Mouse (Mus musculus) layer of hippocampus, adult 9-10 months (tissue): ENCODE data around the gene Dusp16.

ENCODE experiments used
- DNase-seq: peaks from one replicate; pipeline ENCODE4 v3.0.0; 2022; ENCODE audit warnings: low spot score

Gene Dusp16

DNA sequence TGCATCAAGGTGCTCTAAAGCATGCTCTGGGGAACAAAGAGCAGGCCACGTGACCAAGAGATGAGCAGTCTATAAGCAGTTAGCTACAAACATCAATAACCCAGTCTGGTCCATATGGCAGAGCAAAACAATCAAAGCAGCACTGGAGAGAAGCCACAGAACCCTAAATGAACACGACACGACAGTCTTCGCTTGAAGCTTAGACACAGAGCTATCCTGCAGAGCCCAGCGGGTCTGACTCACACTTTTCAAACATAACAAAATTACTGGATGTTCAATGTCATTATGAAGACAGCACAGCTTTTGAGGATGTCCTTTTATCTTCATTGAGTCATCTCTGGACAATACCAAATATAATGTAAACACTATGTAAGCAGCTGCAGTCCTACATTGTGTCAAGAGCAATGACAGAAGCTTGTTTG lies 58.6 kb downstream of the Dusp16 start:
- no peak for DNase-seq

DNA sequence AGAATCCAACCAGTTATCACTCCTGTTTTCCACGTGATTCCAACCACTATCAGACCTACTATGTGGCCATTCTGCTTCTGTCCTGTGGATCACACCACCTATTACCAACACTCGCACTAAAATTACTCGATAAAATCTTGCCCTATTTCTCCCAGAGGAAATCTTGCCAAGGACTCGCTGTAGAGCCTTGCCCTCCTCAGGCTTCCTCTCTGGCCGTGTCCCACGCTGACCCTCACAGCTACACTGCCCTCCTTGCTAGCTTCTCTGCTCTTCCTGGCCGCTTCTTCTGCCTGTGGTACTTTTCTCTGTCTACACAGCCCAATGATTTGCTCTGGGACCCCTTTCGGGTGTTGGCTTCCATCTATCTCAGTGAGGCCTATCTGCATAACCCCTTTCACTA lies 59.6 kb downstream of the Dusp16 start:
- DNase-seq, result no peak

DNA sequence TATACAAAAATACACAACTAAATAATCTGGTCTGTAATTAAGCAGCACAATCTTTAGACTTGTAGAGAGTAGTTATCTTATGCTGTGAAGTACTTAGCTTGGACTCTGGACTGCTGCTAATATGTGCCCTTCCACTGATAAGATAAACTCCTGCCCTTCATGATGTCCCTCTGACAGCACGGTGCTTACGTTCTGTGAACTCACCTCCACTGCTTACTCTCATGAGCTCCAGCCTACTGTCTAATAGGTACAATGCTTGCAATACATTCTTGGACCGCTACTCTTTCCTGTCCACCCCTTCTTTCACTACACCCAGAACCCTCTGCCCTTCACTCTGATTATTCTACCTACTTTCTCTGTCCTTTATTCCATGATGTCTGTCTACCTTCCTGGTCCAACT lies 61.4 kb downstream of the Dusp16 start:
- no peak for DNase-seq

DNA sequence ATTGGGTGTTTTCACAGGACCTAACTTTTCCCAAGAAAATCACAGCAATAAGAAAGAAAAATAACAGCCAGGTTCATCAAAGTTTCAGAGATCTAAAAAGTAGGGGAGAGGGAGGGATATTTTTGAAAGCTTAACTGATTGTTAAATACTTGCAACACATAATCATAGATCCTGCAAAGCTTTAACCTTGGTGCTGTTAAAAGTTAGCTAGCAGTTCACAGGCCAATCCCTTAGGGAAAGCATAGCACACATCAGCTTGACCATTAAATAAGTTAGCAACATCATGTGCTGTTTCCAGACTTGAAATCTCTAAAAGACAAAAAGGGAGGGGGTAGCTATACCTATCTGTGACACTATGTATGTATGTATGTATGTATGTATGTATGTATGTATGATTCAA lies 67.0 kb downstream of the Dusp16 start:
- DNase-seq, result no peak

DNA sequence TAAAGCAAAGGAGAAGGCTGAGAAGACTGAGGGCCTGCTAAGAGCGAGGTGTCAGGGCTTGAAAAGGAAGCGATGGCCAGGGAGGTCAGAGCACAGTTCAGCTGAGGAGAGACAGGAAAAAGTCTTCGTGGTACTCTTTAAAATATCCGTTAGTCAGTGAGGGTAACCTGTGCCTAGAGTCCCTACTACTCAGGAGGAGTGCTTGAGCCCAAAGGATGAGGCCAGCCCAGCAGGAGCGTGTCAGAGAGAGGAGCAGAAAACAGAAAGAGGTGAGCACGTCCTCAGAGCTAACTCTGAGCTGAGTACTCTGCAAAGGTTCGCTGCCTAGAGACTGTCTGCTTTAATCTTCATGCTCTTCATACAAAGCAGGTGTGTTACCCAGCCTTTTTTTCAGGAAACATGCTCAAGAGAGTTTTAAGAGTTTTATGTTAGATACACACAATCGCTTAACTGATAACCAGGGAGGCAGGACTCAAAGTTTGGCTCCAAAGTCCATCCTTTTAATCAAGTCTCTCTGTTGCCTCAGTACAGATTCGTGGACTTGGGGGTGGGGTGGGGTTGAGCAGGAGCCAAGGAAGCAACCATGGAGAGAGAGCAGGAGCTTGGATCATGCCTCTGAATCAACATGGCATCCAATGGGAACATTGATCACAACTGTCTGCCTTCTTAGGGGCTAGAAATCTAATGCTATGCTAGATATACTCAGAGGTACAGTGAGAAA lies 68.4 kb downstream of the Dusp16 start:
- DNase-seq, result no peak

DNA sequence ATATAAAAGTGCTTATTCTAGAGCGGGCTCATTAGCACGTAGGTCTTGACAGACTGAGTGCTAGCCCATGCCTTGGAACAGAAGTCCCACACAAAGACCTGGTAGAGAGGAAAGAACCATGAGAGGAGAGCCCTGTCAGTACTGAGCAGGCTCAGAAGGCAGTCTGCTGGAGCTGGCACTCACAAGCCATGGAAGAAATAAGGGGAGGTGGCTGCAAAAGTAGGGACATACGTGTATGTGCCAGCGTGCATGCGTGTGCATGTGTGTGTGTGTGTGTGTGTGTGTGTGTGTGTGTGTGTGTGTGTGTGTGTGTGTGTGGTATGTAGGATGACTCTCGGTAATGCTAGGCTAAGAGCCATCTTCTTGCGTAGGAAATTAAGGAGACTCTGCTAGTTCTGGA lies 69.1 kb downstream of the Dusp16 start:
- DNase-seq, result no peak

DNA sequence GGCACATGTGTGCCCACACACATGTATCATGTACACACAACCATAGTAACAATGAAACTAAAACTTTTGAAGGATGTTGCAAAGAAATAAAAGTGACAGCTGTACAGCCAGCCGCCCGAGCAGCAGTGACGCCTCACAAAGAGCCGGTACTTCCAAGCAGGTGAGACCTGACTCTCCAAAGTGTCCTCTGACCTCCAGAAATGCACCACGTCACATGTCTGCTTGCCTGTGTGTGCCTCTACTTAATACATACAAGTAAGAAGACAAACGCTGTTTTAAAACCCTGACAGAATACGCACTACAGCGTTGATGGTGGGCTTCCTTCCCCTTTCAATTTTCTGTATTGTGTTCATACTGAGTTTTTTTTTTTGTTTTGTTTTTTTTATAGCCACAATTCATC lies 69.5 kb downstream of the Dusp16 start:
- DNase-seq, result no peak

DNA sequence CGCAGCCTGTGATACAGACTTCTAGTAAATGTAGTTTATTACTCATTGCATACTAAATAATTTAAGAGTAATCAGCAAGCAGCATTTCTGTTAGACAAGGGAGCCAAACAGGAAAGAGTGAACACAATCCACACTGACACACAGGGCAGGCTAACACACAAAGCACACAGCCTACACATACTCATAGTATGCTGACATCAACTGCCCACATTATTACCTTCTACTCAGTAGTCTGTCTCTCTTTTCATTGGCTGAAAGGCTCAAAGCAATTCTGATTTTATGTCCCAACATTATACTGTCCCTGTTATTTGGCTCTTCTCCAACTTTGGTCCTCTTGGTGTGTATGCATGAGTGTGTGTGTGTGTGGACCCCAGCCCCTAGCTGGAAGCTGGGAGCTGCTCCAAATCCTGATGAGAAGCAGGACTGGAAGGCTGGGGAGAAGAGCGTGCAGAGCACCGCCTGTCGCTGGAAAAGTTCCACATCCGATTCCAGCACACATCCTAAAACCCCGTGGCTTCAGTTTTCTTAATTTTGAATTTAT lies 70.6 kb downstream of the Dusp16 start:
- DNase-seq, result no peak

DNA sequence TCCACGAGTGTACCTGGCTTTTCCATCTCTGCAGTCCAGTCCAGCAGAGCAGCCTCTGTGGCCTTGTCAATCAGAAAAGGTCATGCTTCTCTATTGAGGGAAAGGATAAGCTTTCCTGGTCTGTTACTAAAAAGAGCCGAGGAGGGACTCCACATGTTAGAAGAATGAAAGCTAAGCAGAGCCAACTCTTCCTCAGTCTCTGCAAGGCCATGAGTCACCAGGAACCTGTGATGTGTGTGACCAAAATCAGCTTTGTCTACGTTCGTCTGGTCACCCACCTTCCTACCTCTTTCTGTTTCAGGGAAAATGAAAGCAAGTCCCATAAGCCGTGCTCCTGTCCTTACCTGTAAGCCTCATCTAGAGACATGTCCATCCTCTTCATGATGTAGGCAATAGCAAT lies 72.3 kb downstream of the Dusp16 start:
- no peak for DNase-seq

DNA sequence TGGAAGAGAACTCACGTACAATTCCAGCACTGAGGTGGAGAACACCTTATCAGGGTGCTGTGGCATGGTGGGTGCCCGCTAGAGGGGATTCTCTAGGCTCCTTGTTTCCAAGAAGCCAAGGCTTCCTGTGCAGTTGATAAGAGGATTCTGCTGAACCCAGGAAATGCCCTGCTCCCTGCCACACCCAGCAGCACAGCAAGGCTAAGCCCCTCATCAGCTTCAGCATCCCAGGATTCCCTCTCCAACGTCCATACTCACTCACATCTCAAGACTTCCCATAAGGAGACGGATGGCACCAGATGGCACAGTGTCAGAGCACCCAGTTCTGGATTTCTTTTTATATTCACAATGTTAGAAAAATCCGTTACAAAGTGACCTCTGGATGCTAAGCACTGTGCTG lies 73.3 kb downstream of the Dusp16 start:
- DNase-seq, result no peak

DNA sequence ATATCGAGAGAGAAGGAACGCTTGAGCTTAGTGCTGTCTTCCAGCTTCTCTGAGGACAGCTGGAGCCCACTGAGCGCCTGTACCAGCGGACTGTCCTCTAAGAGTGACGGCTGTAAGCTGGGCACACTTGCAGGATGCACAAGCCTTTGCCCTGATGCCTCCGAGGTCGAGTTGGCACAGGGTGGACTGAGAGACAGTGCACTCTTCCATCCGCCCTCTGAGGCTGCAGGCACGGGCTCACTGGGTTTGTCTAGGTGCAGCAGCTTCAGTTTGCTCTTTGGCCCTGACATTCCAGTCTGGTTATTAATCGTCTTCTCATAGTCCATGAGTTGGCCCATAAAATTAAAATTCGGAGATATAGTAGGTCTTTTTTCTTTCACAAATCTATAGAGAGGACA lies 73.8 kb downstream of the Dusp16 start:
- DNase-seq, result no peak

DNA sequence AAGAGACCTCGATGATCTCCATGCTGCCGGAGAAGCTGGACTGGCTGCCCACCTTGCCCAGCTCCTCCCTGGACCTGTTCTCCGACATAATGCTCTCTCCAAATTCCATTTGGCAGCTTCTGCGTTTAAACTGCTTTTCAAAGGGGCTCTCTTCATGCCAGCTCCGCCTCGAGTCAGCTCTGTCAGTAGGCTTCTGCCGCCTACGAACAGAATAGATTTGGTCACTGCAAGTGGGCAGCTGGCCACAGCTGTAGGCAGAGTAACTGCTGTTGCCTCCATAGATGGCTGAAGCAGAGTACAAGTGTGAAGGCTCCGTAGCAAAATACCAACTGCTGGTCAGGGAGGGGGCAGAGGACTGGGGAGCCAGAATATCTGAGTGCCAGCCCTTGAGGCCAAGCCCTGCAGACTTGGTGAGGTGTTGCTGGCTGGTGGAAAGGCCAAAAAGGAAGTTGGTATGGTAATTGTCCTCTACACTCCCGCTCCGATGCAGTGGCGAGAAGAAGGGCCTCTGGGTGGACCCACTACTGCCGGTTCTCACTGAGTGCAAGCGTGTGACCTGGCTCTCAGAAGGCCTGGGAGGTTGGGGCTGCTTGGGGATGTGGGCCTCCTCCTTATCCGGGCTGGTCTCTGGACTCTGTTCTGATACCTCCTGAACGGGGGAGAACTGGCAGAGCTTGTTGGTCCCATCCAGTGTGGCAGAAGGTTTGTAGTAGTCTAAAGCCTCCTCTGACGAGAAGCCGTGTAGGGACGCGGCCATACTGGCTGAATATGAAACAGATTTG lies 74.3 kb downstream of the Dusp16 start:
- DNase-seq, result no peak

DNA sequence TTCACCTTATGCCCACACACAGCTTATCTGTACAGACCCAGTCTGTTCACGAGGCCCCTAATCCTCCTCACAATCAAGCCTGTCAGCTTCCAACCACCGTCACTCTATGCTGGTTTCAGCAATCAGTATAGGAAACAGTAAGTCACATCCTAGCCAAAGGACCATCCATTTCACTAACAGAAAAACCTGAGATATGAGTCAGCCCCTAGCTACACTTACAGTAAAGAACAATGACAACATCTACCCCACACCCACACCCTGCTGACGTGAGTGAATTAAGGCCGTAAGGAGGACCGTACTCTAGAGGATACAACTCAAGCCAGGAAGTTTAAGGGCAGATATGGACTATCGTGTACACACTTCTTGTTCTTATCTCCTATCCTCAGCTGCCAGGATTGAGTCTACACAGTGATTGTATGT lies 76.2 kb downstream of the Dusp16 start:
- DNase-seq, result no peak

DNA sequence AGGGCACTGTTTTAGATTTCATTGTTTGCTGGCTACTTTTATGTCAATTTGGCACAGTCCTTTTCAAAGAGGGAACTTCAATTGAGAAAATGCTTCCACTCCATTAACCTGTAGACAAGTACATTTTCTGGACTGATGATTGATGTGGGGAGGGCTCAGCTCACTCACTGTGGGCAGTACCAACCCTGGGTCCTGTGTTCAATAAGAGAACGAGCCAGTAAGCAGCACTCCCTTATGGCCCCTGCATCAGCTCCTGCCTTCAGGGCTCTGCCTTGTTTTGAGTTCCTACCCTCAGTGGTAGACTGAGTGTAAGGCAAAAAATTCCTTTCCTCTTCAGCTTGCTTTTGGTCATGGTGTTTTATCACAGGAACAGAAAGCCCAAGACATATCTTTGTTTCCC lies 78.5 kb downstream of the Dusp16 start:
- DNase-seq, result no peak

DNA sequence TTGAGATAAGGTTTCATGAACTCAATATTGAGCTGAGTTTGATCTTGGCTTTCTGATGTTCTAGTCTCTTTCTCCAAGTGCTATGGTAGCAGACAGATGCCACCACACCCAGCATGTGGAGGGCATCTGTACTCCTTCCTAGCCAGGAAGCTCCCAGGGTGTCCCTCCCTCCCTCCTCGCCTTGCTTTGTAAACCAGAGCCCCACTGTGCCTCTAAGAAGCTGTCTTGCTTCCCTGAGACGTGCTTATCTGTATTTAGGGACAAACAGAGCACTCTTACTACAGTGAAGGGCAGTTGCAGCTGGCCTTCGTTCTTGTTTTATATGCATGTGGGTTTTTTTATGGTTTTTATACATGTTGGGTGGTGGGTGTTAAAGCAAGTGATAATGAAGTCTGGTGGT lies 79.1 kb downstream of the Dusp16 start:
- DNase-seq, result no peak

DNA sequence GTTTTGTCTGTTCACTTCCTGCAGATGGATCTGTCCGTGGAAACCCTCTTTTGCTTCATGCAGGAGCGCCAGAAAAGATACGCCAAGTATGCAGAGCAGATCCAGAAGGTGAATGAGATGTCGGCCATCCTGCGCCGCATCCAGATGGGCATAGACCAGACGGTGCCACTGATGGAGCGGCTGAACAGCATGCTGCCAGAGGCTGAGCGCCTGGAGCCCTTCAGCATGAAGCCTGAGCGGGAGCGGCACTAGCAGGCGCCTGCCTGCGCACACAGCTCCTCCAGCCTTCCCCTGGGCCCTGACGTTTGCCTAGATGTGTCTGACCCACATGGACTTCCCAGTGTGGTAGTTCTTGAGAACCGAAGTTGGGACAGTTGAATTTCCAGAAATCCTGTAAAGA lies 82.4 kb downstream of the Dusp16 start:
- no peak for DNase-seq

DNA sequence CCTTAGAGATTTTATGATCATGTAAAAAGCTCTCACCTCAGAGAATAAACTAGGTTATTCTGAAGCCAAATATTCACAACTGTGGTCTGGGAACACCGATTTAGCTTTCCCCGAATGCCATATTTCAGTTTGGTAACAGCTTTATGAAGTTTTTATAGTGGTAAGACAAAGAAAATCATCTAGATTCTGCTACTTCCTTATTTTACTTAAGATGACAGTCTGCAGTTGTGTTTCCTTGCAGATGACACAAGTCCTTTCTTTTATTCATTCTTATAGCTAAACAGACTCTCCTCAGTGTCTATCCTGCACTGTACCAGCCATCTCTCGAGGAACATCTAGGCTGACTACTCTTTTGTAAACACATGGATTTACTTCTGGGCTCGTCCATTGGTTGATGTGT lies 86.0 kb downstream of the Dusp16 start:
- no peak for DNase-seq

DNA sequence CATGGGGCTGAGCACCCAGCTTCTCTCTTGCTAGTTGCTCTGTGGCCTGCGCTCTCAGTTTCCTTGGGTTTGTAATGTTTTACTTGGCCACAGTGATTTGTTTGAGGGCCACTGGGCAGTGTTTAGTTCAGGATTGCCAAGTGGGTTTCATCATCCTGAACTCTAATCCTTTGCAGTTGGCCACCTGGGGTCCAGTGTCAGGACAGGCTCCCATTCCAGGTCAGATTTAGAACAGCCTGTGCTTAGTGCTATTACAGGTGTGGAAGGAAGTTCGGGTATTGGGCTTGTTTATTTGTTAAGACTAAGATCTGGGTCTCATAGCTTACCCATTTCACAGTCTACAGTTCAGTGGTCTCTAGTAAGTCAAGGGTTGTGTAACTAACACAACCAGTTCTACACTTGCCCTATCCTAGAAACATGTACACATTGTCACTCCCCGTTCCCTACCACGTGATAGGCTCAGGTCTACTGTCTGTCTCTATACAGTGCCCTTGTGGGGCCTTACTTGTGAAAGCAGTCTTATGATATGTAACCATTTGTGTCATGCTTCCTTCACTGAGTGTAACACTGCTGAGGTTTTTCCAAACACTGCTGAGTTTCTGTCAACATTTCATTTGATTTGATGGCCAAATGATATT lies 89.3 kb downstream of the Dusp16 start:
- DNase-seq, result no peak

DNA sequence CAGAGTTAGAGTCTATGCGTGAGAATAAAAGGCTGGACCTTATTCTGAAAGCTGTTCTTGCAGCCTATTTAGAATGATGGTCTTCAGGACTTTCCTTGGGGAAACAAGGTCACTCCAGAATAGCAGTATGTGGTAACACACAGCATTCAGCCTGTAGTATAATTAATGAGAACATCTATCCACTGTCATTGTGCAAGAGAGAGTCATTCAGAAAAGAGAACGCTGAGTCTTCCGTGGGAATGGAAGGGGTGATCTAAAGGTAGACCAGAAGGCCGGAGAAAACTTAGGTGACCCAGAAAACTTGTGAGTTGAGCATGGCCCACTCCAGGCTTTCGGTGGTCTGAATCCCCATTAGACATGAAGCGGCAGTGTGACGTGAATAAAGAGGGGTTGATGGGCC lies 90.2 kb downstream of the Dusp16 start:
- DNase-seq, result no peak

DNA sequence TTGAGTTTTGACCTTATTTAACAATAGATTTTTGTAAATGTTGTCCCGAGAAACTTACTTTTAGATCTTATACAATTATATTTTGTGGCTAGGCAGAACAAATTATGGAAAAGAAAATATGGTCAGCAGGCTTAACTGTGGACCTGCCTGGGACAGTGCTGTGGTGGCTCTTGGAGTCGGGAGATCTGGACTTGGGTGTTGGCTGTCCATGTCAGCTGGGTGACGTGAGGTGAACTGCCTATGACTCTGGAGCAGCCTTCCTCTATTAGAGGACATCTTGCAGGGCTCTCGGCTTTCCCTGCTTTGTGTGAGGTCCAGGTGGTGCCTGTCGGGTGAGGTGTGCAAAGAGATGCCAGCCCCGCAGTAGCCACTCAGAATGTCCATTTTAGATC lies 91.2 kb downstream of the Dusp16 start:
- no peak for DNase-seq

DNA sequence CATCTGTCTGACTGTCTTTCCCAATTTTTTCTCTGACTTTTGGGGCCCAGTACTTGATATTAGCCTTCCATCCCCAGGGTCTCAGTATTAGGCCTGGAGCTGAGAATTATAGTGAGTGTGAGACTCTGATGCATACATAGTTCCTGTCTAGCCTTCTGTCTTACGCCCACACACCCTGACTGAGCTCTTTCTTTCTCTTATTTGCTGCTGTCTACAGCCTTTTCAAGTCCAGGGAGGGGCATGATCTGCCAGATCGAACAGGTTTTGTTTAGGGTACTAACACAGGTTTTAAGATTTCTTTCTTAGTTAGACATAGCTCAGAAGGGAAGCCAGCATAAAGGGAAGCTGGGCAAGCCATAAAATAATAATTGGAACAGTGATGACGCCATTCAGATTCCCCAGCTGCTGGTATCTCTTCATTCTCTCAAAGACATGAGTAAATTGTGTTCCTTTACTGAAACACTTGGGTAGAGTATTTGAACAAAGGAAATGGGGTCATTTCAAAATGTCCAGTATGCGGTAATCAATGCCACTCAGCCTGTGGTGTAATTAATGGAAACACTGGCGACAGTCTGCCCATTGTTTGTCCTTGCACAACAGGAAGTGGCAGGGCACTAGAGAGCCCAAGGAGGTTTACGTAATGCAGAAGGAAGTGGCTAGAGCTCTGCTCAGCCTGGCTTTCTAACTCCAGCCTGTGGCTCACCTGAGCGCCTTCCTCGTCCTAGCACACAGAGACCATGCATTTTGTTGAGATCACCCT lies 91.8 kb downstream of the Dusp16 start:
- no peak for DNase-seq

DNA sequence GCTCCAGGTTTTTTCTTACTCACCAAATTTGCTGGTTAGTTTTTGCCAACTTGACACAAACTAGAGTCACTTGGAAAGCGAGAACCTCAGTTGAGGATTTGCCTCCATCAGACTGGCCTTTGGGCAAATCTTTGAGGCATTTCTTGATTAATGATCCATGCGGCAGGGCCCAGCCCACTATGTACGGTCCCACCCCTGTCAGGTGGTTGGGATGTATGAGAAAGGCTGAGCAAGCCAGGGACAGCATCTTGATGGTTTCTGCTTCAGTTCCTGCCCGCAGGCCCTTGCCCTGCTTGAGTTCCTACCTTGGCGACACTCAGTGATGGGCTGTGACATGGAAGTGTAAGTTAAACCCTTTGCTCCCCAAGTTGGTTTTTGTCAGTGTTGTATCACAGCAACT lies 94.2 kb downstream of the Dusp16 start:
- no peak for DNase-seq
